Comparison of ENCODE assay signal across 24 mouse cellular contexts in genomic region chr10:40393447-40394143, GRCm38 (mm10). TPM values are rescaled to one million over a fixed set of nuclear protein-coding genes. Genes with fewer than 3 reads are reported as not detected.
DNase-seq lines count a peak whose midpoint lies in the region; ATAC-seq and TF ChIP-seq lines count a peak whose summit lies in the region.
"Had no signal": no experiment of that assay in that cellular context is flagged by ENCODE, and none has a peak within 500 bp of the region (broad histone marks: within the 10 kb centered on the region; RNA-seq: fewer than 3 reads in every experiment).

No protein-coding gene starts in this region.

- no peaks in the 10 kb centered on the region for H3K36me3 ChIP-seq in hindbrain, postnatal 0 days (ENCODE audit: insufficient read depth, low read length)
- peaks cover 6% of the 10 kb centered on the region for H3K36me3 ChIP-seq in hindbrain, embryonic 13.5 days
- H3K36me3 ChIP-seq in liver, postnatal 0 days (replicated peaks; ENCODE audit: insufficient read depth, low read length), result peaks cover 5% of the 10 kb centered on the region; the same call in 1 of the 2 replicates
- H3K36me3 ChIP-seq in liver, embryonic 11.5 days (ENCODE audit: control insufficient read depth, insufficient read depth, low read length), result no peaks in the 10 kb centered on the region
- H3K36me3 ChIP-seq: heart, embryonic 12.5 days; kidney, embryonic 15.5 days; neural tube, embryonic 15.5 days had no signal

- H3K27ac ChIP-seq in cerebellum, adult 2 months (ENCODE audit: insufficient read depth, low read length), result no peak overlapping the region
- no peak overlapping the region for H3K27ac ChIP-seq in hindbrain, postnatal 0 days
- no peak overlapping the region for H3K27ac ChIP-seq in hindbrain, embryonic 13.5 days
- H3K27ac ChIP-seq in liver, postnatal 0 days (ENCODE audit: low read depth), result no peak overlapping the region
- no peak overlapping the region for H3K27ac ChIP-seq in liver, embryonic 11.5 days (ENCODE audit: low read depth, low read length)
- no peak overlapping the region for H3K27ac ChIP-seq in cortical plate, adult 2 months (ENCODE audit: insufficient read depth, low read length)
- H3K27ac ChIP-seq: embryonic facial prominence, embryonic 13.5 days; forebrain, embryonic 12.5 days; hindbrain, embryonic 12.5 days; kidney, embryonic 15.5 days; midbrain, embryonic 10.5 days; neural tube, embryonic 15.5 days had no signal

- no peak for TF ChIP-seq POLR2A in cerebellum, adult 2 months (IDR thresholded peaks at IDR 0.05; ENCODE audit: borderline replicate concordance, insufficient read depth, low read length)
- TF ChIP-seq POLR2A in cortical plate, adult 2 months (IDR thresholded peaks at IDR 0.05; ENCODE audit: extremely low read depth, insufficient read depth, low read length), result no peak

- no peak overlapping the region for H3K4me3 ChIP-seq in cerebellum, adult 2 months (replicated peaks; ENCODE audit: insufficient read depth, low read depth, low read length)
- no peak overlapping the region for H3K4me3 ChIP-seq in hindbrain, postnatal 0 days (ENCODE audit: low read length)
- H3K4me3 ChIP-seq in hindbrain, embryonic 13.5 days, result no peak overlapping the region
- no peak overlapping the region for H3K4me3 ChIP-seq in liver, postnatal 0 days (ENCODE audit: low read depth, low read length)
- no peak overlapping the region for H3K4me3 ChIP-seq in liver, embryonic 11.5 days (ENCODE audit: low read depth, low read length)
- H3K4me3 ChIP-seq in cortical plate, adult 2 months (ENCODE audit: insufficient read depth, low read length), result no peak overlapping the region
- H3K4me3 ChIP-seq: embryonic facial prominence, embryonic 13.5 days; erythroblast, embryonic 14.5 days; forebrain, embryonic 12.5 days; heart, embryonic 12.5 days; hindbrain, embryonic 12.5 days; kidney, embryonic 15.5 days; midbrain, embryonic 10.5 days; neural tube, embryonic 15.5 days had no signal

- no peak for DNase-seq in cerebellum, adult 2 months
- DNase-seq in cerebellum, adult 8-10 months, result no peak
- DNase-seq in hindbrain, postnatal 0 days (ENCODE audit: low spot score), result no peak
- DNase-seq in liver, postnatal 0 days, result no peak
- DNase-seq in liver, embryonic 11.5 days (ENCODE audit: low spot score), result no peak
- no peak for DNase-seq in spleen, adult 18-20 months
- DNase-seq: adrenal gland, postnatal 36 days; embryo, embryonic 11 days; heart, postnatal 14 days; kidney, postnatal 4 days; lung, adult 2 months; lung, postnatal 36 days; thymus, postnatal 14 days had no signal

- peak; percentile 20; the same call in 1 of the 2 replicates for TF ChIP-seq CTCF in cerebellum, adult 2 months (IDR thresholded peaks at IDR 0.05; ENCODE audit: borderline replicate concordance, insufficient read depth, low read depth, low read length)
- peak; percentile 39 for TF ChIP-seq CTCF in hindbrain, postnatal 0 days (IDR thresholded peaks at IDR 0.05; ENCODE audit: low read depth)
- TF ChIP-seq CTCF in liver, postnatal 0 days (IDR thresholded peaks at IDR 0.05; ENCODE audit: low read depth), result 0 out of 2 replicates have a peak, but pooled peaks have one; percentile 8
- TF ChIP-seq CTCF in cortical plate, adult 2 months (IDR thresholded peaks at IDR 0.05; ENCODE audit: extremely low read depth, insufficient read depth, low read length), result peak; percentile 10; the same call in 1 of the 2 replicates

- no peak overlapping the region for H3K9ac ChIP-seq in hindbrain, postnatal 0 days (replicated peaks; ENCODE audit: low read length)
- no peak overlapping the region for H3K9ac ChIP-seq in hindbrain, embryonic 13.5 days
- no peak overlapping the region for H3K9ac ChIP-seq in liver, postnatal 0 days (replicated peaks)
- H3K9ac ChIP-seq in liver, embryonic 11.5 days (ENCODE audit: low read depth, low read length), result no peak overlapping the region
- H3K9ac ChIP-seq: embryonic facial prominence, embryonic 13.5 days; forebrain, embryonic 12.5 days; heart, embryonic 12.5 days; hindbrain, embryonic 12.5 days; kidney, embryonic 15.5 days; neural tube, embryonic 15.5 days had no signal

- H3K27me3 ChIP-seq in cerebellum, adult 2 months (ENCODE audit: control insufficient read depth, insufficient read depth, low read length), result no peaks in the 10 kb centered on the region
- H3K27me3 ChIP-seq in hindbrain, postnatal 0 days (ENCODE audit: insufficient read depth, low read length), result no peaks in the 10 kb centered on the region
- no peaks in the 10 kb centered on the region for H3K27me3 ChIP-seq in hindbrain, embryonic 13.5 days
- H3K27me3 ChIP-seq in liver, postnatal 0 days (ENCODE audit: insufficient read depth, low read length), result no peaks in the 10 kb centered on the region
- H3K27me3 ChIP-seq in liver, embryonic 11.5 days (replicated peaks; ENCODE audit: control insufficient read depth, insufficient read depth, low read length), result no peaks in the 10 kb centered on the region
- H3K27me3 ChIP-seq: embryonic facial prominence, embryonic 13.5 days; forebrain, embryonic 12.5 days; heart, embryonic 12.5 days; hindbrain, embryonic 12.5 days; kidney, embryonic 15.5 days; neural tube, embryonic 15.5 days had no signal

- H3K9me3 ChIP-seq in hindbrain, postnatal 0 days (ENCODE audit: low read length), result no peaks in the 10 kb centered on the region
- no peaks in the 10 kb centered on the region for H3K9me3 ChIP-seq in hindbrain, embryonic 13.5 days
- H3K9me3 ChIP-seq in liver, postnatal 0 days (ENCODE audit: low read length), result no peaks in the 10 kb centered on the region
- H3K9me3 ChIP-seq in liver, embryonic 11.5 days (ENCODE audit: control insufficient read depth, low read length), result no peaks in the 10 kb centered on the region
- H3K9me3 ChIP-seq: embryonic facial prominence, embryonic 13.5 days; forebrain, embryonic 12.5 days; heart, embryonic 12.5 days; hindbrain, embryonic 12.5 days; kidney, embryonic 15.5 days; midbrain, embryonic 10.5 days; neural tube, embryonic 15.5 days had no signal

- WGBS in cerebellum, adult 2 months, result 87% methylated on average over 2 of the region's 2 CpGs
- WGBS in hindbrain, postnatal 0 days, result 85% methylated on average over 2 of the region's 2 CpGs
- WGBS in hindbrain, embryonic 13.5 days, result 83% methylated on average over 2 of the region's 2 CpGs
- 68% methylated on average over 2 of the region's 2 CpGs for WGBS in liver, postnatal 0 days (ENCODE audit: insufficient replicate concordance)
- 59% methylated on average over 2 of the region's 2 CpGs for WGBS in liver, embryonic 11.5 days

- no peaks in the 10 kb centered on the region for H3K4me1 ChIP-seq in cerebellum, adult 2 months (ENCODE audit: control insufficient read depth, insufficient read depth, low read length)
- no peaks in the 10 kb centered on the region for H3K4me1 ChIP-seq in hindbrain, postnatal 0 days (ENCODE audit: insufficient read depth, low read length)
- H3K4me1 ChIP-seq in hindbrain, embryonic 13.5 days (replicated peaks), result no peaks in the 10 kb centered on the region
- no peaks in the 10 kb centered on the region for H3K4me1 ChIP-seq in liver, postnatal 0 days (ENCODE audit: insufficient read depth)
- H3K4me1 ChIP-seq in liver, embryonic 11.5 days (replicated peaks; ENCODE audit: control insufficient read depth, insufficient read depth, low read length), result no peaks in the 10 kb centered on the region
- peaks cover 5% of the 10 kb centered on the region for H3K4me1 ChIP-seq in cortical plate, adult 2 months (ENCODE audit: control insufficient read depth, insufficient read depth, low read length)
- H3K4me1 ChIP-seq: forebrain, embryonic 12.5 days; hindbrain, embryonic 12.5 days; kidney, embryonic 15.5 days; midbrain, embryonic 10.5 days; neural tube, embryonic 15.5 days had no signal

- no peak overlapping the region for H3K4me2 ChIP-seq in hindbrain, postnatal 0 days (ENCODE audit: low read depth, low read length)
- H3K4me2 ChIP-seq in hindbrain, embryonic 13.5 days, result no peak overlapping the region
- H3K4me2 ChIP-seq in liver, postnatal 0 days (ENCODE audit: low read depth, low read length), result no peak overlapping the region
- no peak overlapping the region for H3K4me2 ChIP-seq in liver, embryonic 11.5 days
- H3K4me2 ChIP-seq: embryonic facial prominence, embryonic 13.5 days; forebrain, embryonic 12.5 days; heart, embryonic 12.5 days; hindbrain, embryonic 12.5 days; kidney, embryonic 15.5 days; neural tube, embryonic 15.5 days had no signal

- TF ChIP-seq EP300 in liver, postnatal 0 days (IDR thresholded peaks at IDR 0.05; ENCODE audit: low read depth), result no peak

- ATAC-seq in hindbrain, postnatal 0 days, result no peak
- no peak for ATAC-seq in hindbrain, embryonic 13.5 days (ENCODE audit: low FRiP score)
- ATAC-seq in liver, postnatal 0 days, result no peak
- ATAC-seq in liver, embryonic 11.5 days (replicated peaks; ENCODE audit: low FRiP score), result no peak
- ATAC-seq: inflammation-experienced regulatory T-cells, adult 6 months had no signal

RNA-seq across cellular contexts. Expression of gene Cdk19, which starts 54.2 kb away (rescaled TPM):
- 44.7 and 45.9 TPM in 2 replicates for polyA plus RNA-seq in cerebellum, adult 2 months (2012; rRNA removed)
- total RNA-seq in hindbrain, postnatal 0 days (2014; rRNA removed), result 18.2 and 19.6 TPM in 2 replicates
- polyA plus RNA-seq in hindbrain, postnatal 0 days (2015; fragmentation: Nextera tagmentation; extraction: Ambion mirVana), result 7.1 and 7.5 TPM in 2 replicates
- polyA plus RNA-seq in hindbrain, embryonic 13.5 days (2015; fragmentation: Nextera tagmentation; extraction: Ambion mirVana), result 11.0 and 12.7 TPM in 2 replicates
- 2.5 and 2.8 TPM in 2 replicates for polyA plus RNA-seq in liver, postnatal 0 days (2015; fragmentation: Nextera tagmentation; extraction: Ambion mirVana)
- 4.4 and 4.6 TPM in 2 replicates for polyA plus RNA-seq in liver, embryonic 11.5 days (2014; fragmentation: Nextera tagmentation; extraction: Ambion mirVana)
- 39.7 and 41.0 TPM in 2 replicates for polyA plus RNA-seq in cortical plate, adult 2 months (2012; rRNA removed)
